Mouse (Mus musculus) intestine, postnatal 0 days (tissue): ENCODE measurements at regions not wholly inside any gene's neighbourhood (a gene's known extent, or its start where the extent isn't known, plus 50 kb on each side); places are given as distances from the start of the nearest gene placed in this dataset.

Experiments
- ATAC-seq: fragments of 200-750 bp; cut with Nextera tagmentation; 2 replicates; pipeline ENCODE4 v1.8.0; 2017; ENCODE audit warnings: mild to moderate bottlenecking, moderate TSS enrichment, moderate library complexity
- H3K27ac ChIP-seq: fragments of 300-500 bp; sonication (generic); 2 replicates; pipeline ENCODE4 v1.5.1; 2014; ENCODE audit warnings: mild to moderate bottlenecking, low read depth, low read length, moderate library complexity
- H3K27me3 ChIP-seq: fragments of 300-500 bp; sonication (generic); replicated peaks from 2 replicates; pipeline ENCODE4 v1.6.1; 2014; ENCODE audit warnings: low read length, mixed read lengths; ENCODE audit not compliant: control insufficient read depth, insufficient read depth
- H3K36me3 ChIP-seq: fragments of 300-500 bp; sonication (generic); 2 replicates; pipeline ENCODE4 v1.6.1; 2014; ENCODE audit warnings: mild to moderate bottlenecking, moderate library complexity; ENCODE audit not compliant: control insufficient read depth, insufficient read depth
- H3K4me1 ChIP-seq: fragments of 300-500 bp; sonication (generic); replicated peaks from 2 replicates; pipeline ENCODE4 v1.6.1; 2014; ENCODE audit warnings: antibody characterized with exemption, low read length, mixed read lengths; ENCODE audit not compliant: control insufficient read depth, insufficient read depth
- H3K4me2 ChIP-seq: fragments of 300-500 bp; sonication (generic); replicated peaks from 2 replicates; pipeline ENCODE4 v1.6.1; 2014; ENCODE audit warnings: low read depth, mild to moderate bottlenecking, moderate library complexity
- H3K4me3 ChIP-seq: fragments of 300-500 bp; sonication (generic); 2 replicates; pipeline ENCODE4 v1.5.1; 2014; ENCODE audit warnings: low read depth, low read length
- H3K9ac ChIP-seq: fragments of 300-500 bp; sonication (generic); 2 replicates; pipeline ENCODE4 v1.6.1; 2014; ENCODE audit warnings: mild to moderate bottlenecking, low read depth, low read length
- H3K9me3 ChIP-seq: fragments of 300-500 bp; sonication (generic); 2 replicates; pipeline ENCODE4 v1.6.1; 2016; ENCODE audit warnings: mixed run types; ENCODE audit not compliant: control insufficient read depth
- CTCF ChIP-seq: sonication (generic); IDR thresholded peaks from 2 replicates; pipeline ENCODE4 v1.5.1; 2016; ENCODE audit warnings: low read depth, mild to moderate bottlenecking, control low read depth, antibody characterized with exemption, moderate library complexity
- WGBS: fragments of 180-500 bp; shearing (Covaris S2); extraction: QIAGEN DNeasy Blood & Tissue Kit; methylation state at CpG from one replicate; pipeline ENCODE4 v1.1.7; 2014; 5-methylcytosine and 5-hydroxymethylcytosine counted together

DNA sequence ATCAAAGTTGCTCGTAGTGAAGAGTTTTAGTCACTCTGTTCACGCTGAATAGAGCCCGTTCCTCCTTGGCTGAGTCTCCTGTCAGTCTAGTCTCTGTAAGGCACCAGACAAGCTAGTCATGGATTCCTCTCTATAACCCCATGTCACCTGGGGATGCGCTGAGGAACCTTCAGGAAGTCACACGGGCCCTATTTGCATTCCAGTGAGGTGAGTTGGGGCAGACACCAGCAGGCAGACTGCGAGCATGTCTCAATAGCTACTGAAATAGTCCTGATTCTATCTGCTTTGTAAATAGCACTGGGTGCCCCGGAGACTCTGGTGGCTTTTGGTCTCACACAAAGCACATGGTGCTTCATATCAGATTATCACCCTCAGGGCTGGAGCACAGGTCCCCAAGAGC lies 174.6 kb upstream of the Spdye4c start:
- Histone ChIP-seq H3K36me3 (no peaks in the 10 kb centered on the region), H3K27ac (no peak overlapping the region), H3K4me2 (no peak overlapping the region), H3K9me3 (no peaks in the 10 kb centered on the region), H3K9ac (no peak overlapping the region), H3K27me3 (no peaks in the 10 kb centered on the region), H3K4me3 (no peak overlapping the region), H3K4me1 (peaks cover 10% of the 10 kb centered on the region; the same call in 1 of the 2 replicates)
- ATAC-seq: no peak
- WGBS: 48% methylated on average over 7 of the region's 7 CpGs
- no peak for TF ChIP-seq CTCF

DNA sequence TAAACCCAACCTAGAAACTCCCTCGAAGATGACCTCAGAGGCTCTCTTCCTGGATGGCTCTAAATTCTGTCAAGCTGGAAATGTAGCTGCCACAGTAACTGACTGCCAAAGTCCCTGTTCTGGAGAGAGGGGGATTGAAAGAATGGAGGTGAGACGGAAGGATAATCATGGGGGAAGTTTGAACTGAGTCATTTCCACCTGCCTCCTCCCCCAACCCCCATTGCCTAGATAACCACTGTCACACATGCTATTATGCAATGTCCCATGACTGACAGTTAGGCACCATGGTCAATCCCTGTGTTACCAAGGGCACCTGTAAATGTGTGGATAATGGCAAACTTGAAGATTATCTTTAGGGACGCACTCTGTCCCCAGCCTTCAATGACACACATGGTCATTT lies 172.0 kb upstream of the Spdye4c start:
- no peak overlapping the region for H3K4me3 ChIP-seq
- H3K4me2 ChIP-seq: no peak overlapping the region
- no peak for ATAC-seq
- WGBS: 60% methylated on average over 3 of the region's 3 CpGs
- no peaks in the 10 kb centered on the region for H3K27me3 ChIP-seq
- no peak overlapping the region for H3K27ac ChIP-seq
- H3K4me1 ChIP-seq: 0 out of 2 replicates have a peak, but pooled peaks cover 5% of the 10 kb centered on the region
- H3K9ac ChIP-seq: no peak overlapping the region
- TF ChIP-seq CTCF: no peak
- no peaks in the 10 kb centered on the region for H3K9me3 ChIP-seq
- no peaks in the 10 kb centered on the region for H3K36me3 ChIP-seq

DNA sequence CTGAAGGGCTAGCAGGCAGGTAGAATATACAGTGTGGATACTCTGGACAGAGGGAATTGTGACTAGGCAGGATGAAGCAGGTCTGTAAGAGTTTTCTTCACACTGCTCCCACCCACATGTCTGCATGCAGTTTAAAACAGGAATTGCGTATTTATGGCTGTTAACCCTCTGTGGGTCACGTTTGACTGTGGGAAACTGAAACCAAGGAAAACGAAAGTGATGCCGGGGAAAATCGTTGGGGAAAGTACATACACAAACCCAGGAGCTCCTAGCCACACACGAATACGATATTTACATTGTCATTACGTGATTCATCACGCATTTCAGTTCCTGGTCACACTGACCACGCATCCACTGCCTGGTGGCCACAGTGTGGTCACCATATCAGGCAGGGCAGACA lies 170.6 kb upstream of the Spdye4c start:
- WGBS: 40% methylated on average over 10 of the region's 10 CpGs
- H3K36me3 ChIP-seq: no peaks in the 10 kb centered on the region
- no peaks in the 10 kb centered on the region for H3K9me3 ChIP-seq
- H3K9ac ChIP-seq: no peak overlapping the region
- peak overlapping the region; percentile 11; the same call in 1 of the 2 replicates for H3K4me3 ChIP-seq
- ATAC-seq: 0 out of 2 replicates have a peak, but pooled peaks have one; percentile 13
- H3K4me2 ChIP-seq: peak overlapping the region; percentile 51
- no peak for TF ChIP-seq CTCF
- no peaks in the 10 kb centered on the region for H3K27me3 ChIP-seq
- no peak overlapping the region for H3K27ac ChIP-seq
- 0 out of 2 replicates have a peak, but pooled peaks cover 5% of the 10 kb centered on the region for H3K4me1 ChIP-seq

DNA sequence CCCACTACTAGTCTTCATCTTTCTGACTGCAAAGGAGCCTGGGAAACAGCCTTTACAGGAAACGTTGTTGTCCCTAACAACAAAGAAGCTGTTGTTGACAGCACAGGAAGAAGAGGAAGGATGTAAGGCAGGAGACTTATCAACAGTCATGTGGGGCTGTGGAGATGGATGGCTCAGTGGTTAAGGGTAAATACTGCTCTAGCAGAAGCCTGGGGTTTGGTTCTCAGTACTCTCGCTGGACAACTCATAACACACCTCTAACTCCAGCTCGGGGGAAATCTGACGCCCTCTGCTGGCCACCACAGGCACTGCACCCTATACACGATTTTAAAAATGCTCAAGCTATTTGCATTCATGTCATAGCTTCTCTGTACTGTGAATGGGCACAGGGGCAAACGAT lies 168.3 kb upstream of the Spdye4c start:
- no peak for ATAC-seq
- no peak overlapping the region for H3K4me3 ChIP-seq
- no peak overlapping the region for H3K4me2 ChIP-seq
- H3K27me3 ChIP-seq: 0 out of 2 replicates have a peak, but pooled peaks cover 5% of the 10 kb centered on the region
- WGBS: 45% methylated on average over 6 of the region's 6 CpGs
- no peak overlapping the region for H3K9ac ChIP-seq
- TF ChIP-seq CTCF: peak; percentile 66
- 0 out of 2 replicates have a peak, but pooled peaks cover 11% of the 10 kb centered on the region for H3K4me1 ChIP-seq
- H3K9me3 ChIP-seq: no peaks in the 10 kb centered on the region
- H3K27ac ChIP-seq: no peak overlapping the region
- no peaks in the 10 kb centered on the region for H3K36me3 ChIP-seq

DNA sequence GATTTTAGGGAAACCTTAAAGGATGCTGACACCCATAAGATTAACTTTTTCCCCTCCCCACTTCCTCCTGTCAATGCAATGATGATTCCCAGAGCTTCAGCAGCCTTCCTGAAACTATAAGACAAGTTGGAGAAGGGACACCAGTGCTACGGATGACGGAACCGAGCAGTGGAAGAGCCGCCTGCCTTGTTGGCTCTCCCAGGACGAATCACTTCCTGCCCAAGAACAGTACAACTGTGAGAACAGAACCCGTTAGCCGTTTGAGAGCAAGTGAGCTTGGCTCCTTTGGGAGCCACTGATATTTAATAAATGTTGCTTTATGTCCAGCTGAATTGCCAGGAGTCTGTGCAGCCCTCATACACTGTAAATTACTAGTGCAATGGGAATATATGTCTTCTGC lies 166.8 kb upstream of the Spdye4c start:
- Histone ChIP-seq H3K9ac (no peak overlapping the region), H3K4me1 (0 out of 2 replicates have a peak, but pooled peaks cover 14% of the 10 kb centered on the region), H3K4me2 (no peak overlapping the region), H3K9me3 (no peaks in the 10 kb centered on the region), H3K36me3 (no peaks in the 10 kb centered on the region), H3K27me3 (0 out of 2 replicates have a peak, but pooled peaks cover 5% of the 10 kb centered on the region), H3K27ac (no peak overlapping the region), H3K4me3 (no peak overlapping the region)
- WGBS: 57% methylated on average over 7 of the region's 7 CpGs
- ATAC-seq: no peak
- no peak for TF ChIP-seq CTCF

- no peak for ATAC-seq
- no peak for TF ChIP-seq CTCF
- H3K9ac ChIP-seq: no peak overlapping the region
- peaks cover 8% of the 10 kb centered on the region; the same call in 1 of the 2 replicates for H3K4me1 ChIP-seq
- H3K27ac ChIP-seq: no peak overlapping the region
- 55% methylated on average over 6 of the region's 6 CpGs for WGBS
- no peaks in the 10 kb centered on the region for H3K36me3 ChIP-seq
- no peaks in the 10 kb centered on the region for H3K9me3 ChIP-seq
- H3K27me3 ChIP-seq: 0 out of 2 replicates have a peak, but pooled peaks cover 5% of the 10 kb centered on the region
- peak overlapping the region; percentile 13; the same call in 1 of the 2 replicates for H3K4me3 ChIP-seq
- H3K4me2 ChIP-seq: peak overlapping the region; percentile 35; the same call in 1 of the 2 replicates
Observed at GRCm38 (mm10) chr2:128427181-128427880, 163.7 kb upstream of the Spdye4c start.
